9 mouse cellular contexts compared by ENCODE assay signal in genomic region chr2:3185335-3185734, GRCm38 (mm10).
DNase-seq lines count a peak whose midpoint lies in the region; ATAC-seq and TF ChIP-seq lines count a peak whose summit lies in the region.
"Had no signal": no experiment of that assay in that cellular context is flagged by ENCODE, and none has a peak within 500 bp of the region (broad histone marks: within the 10 kb centered on the region; RNA-seq: fewer than 3 reads in every experiment).

No protein-coding gene starts in this region.

- no peaks in the 10 kb centered on the region for H3K4me1 ChIP-seq in embryonic facial prominence, embryonic 14.5 days (ENCODE audit: control insufficient read depth, insufficient read depth, low read length)
- H3K4me1 ChIP-seq in embryonic facial prominence, embryonic 10.5 days = no peaks in the 10 kb centered on the region
- H3K4me1 ChIP-seq in liver, adult 2 months (ENCODE audit: control insufficient read depth, insufficient read depth, low read length) = peaks cover 5% of the 10 kb centered on the region; the same call in 1 of the 2 replicates
- H3K4me1 ChIP-seq in liver, embryonic 11.5 days (replicated peaks; ENCODE audit: control insufficient read depth, insufficient read depth, low read length) = no peaks in the 10 kb centered on the region

- H3K36me3 ChIP-seq in embryonic facial prominence, embryonic 14.5 days (ENCODE audit: control insufficient read depth, insufficient read depth, low read length) = peaks cover 14% of the 10 kb centered on the region; the same call in 1 of the 2 replicates
- H3K36me3 ChIP-seq in embryonic facial prominence, embryonic 10.5 days (replicated peaks) = peaks cover 39% of the 10 kb centered on the region
- H3K36me3 ChIP-seq in liver, adult 2 months (ENCODE audit: control insufficient read depth, insufficient read depth, low read length) = no peaks in the 10 kb centered on the region
- H3K36me3 ChIP-seq in liver, embryonic 11.5 days (ENCODE audit: control insufficient read depth, insufficient read depth, low read length) = peaks cover 2% of the 10 kb centered on the region; the same call in 1 of the 2 replicates

- no peak overlapping the region for H3K27ac ChIP-seq in embryonic facial prominence, embryonic 14.5 days (replicated peaks; ENCODE audit: low read depth, low read length)
- no peak overlapping the region for H3K27ac ChIP-seq in embryonic facial prominence, embryonic 10.5 days (replicated peaks)
- H3K27ac ChIP-seq in liver, adult 2 months (replicated peaks; ENCODE audit: insufficient read depth, low read depth, low read length) = no peak overlapping the region
- H3K27ac ChIP-seq in liver, embryonic 11.5 days (ENCODE audit: low read depth, low read length) = no peak overlapping the region
- H3K27ac ChIP-seq: heart, embryonic 15.5 days had no signal

- H3K4me2 ChIP-seq in embryonic facial prominence, embryonic 14.5 days (ENCODE audit: low read depth, low read length) = no peak overlapping the region
- H3K4me2 ChIP-seq in liver, embryonic 11.5 days = no peak overlapping the region
- H3K4me2 ChIP-seq: heart, embryonic 15.5 days had no signal

- peak; percentile 29 for DNase-seq in embryonic facial prominence, embryonic 14.5 days (ENCODE audit: low spot score)
- no peak for DNase-seq in embryonic facial prominence, embryonic 10.5 days (ENCODE audit: low spot score)
- DNase-seq in liver, adult 2 months (ENCODE audit: extremely low read depth, low read depth, low spot score) = no peak
- no peak for DNase-seq in liver, embryonic 11.5 days (ENCODE audit: low spot score)
- peak; percentile 47 for DNase-seq in lung, postnatal 14 days
- no peak for DNase-seq in thymus, postnatal 25 days
- no peak for DNase-seq in ovary, postnatal 36 days (ENCODE audit: low spot score)

- H3K9me3 ChIP-seq in embryonic facial prominence, embryonic 14.5 days (ENCODE audit: control insufficient read depth, low read length) = no peaks in the 10 kb centered on the region
- no peaks in the 10 kb centered on the region for H3K9me3 ChIP-seq in embryonic facial prominence, embryonic 10.5 days
- H3K9me3 ChIP-seq in liver, embryonic 11.5 days (ENCODE audit: control insufficient read depth, low read length) = no peaks in the 10 kb centered on the region
- H3K9me3 ChIP-seq: heart, embryonic 15.5 days had no signal

- no peak overlapping the region for H3K4me3 ChIP-seq in embryonic facial prominence, embryonic 14.5 days (ENCODE audit: low read depth, low read length)
- H3K4me3 ChIP-seq in embryonic facial prominence, embryonic 10.5 days = no peak overlapping the region
- no peak overlapping the region for H3K4me3 ChIP-seq in liver, adult 2 months (ENCODE audit: insufficient read depth, low read depth, low read length)
- H3K4me3 ChIP-seq in liver, embryonic 11.5 days (ENCODE audit: low read depth, low read length) = no peak overlapping the region
- H3K4me3 ChIP-seq: heart, embryonic 15.5 days had no signal

- no peak for ATAC-seq in embryonic facial prominence, embryonic 14.5 days (ENCODE audit: low read depth)
- ATAC-seq in liver, embryonic 11.5 days (replicated peaks; ENCODE audit: low FRiP score) = no peak; the same call in 1 of the 2 replicates
- peak; percentile 94 for ATAC-seq in granulocyte monocyte progenitor cell, adult 5-6 weeks (replicated peaks; ENCODE audit: poor library complexity, severe bottlenecking)

- 84% methylated on average over 5 of the region's 5 CpGs for WGBS in embryonic facial prominence, embryonic 14.5 days
- WGBS in embryonic facial prominence, embryonic 10.5 days = 82% methylated on average over 5 of the region's 5 CpGs
- WGBS in liver, adult 2 months = 85% methylated on average over 5 of the region's 5 CpGs
- 73% methylated on average over 5 of the region's 5 CpGs for WGBS in liver, embryonic 11.5 days

- peak; percentile 37; the same call in 1 of the 2 replicates for TF ChIP-seq CTCF in liver, adult 2 months (IDR thresholded peaks at IDR 0.05; ENCODE audit: low read depth, low read length)

- no peaks in the 10 kb centered on the region for H3K79me2 ChIP-seq in liver, adult 2 months (ENCODE audit: control insufficient read depth, insufficient read depth, low read length)

- no peak overlapping the region for H3K9ac ChIP-seq in embryonic facial prominence, embryonic 14.5 days (ENCODE audit: low read depth, low read length)
- no peak overlapping the region for H3K9ac ChIP-seq in liver, adult 2 months (ENCODE audit: low read depth, low read length)
- no peak overlapping the region for H3K9ac ChIP-seq in liver, embryonic 11.5 days (ENCODE audit: low read depth, low read length)
- H3K9ac ChIP-seq: heart, embryonic 15.5 days had no signal

- H3K27me3 ChIP-seq in embryonic facial prominence, embryonic 14.5 days (replicated peaks; ENCODE audit: control insufficient read depth, insufficient read depth, low read length) = no peaks in the 10 kb centered on the region
- H3K27me3 ChIP-seq in embryonic facial prominence, embryonic 10.5 days (replicated peaks; ENCODE audit: low read depth, poor library complexity, severe bottlenecking) = no peaks in the 10 kb centered on the region
- H3K27me3 ChIP-seq in liver, adult 2 months (ENCODE audit: control insufficient read depth, insufficient read depth, low read length) = no peaks in the 10 kb centered on the region
- no peaks in the 10 kb centered on the region for H3K27me3 ChIP-seq in liver, embryonic 11.5 days (replicated peaks; ENCODE audit: control insufficient read depth, insufficient read depth, low read length)
- H3K27me3 ChIP-seq: heart, embryonic 15.5 days had no signal

- no peak for TF ChIP-seq POLR2A in liver, adult 2 months (IDR thresholded peaks at IDR 0.05; ENCODE audit: extremely low read depth, insufficient read depth, low read length)

Comparison
In these comparisons a context has a peak if more than half of its experiments do, and no peak if none do; other contexts are left out.
1. DNase-seq: peak in embryonic facial prominence, embryonic 14.5 days (single experiment) and lung, postnatal 14 days (single experiment); none in embryonic facial prominence, embryonic 10.5 days (single experiment), liver, adult 2 months (single experiment), liver, embryonic 11.5 days (single experiment), thymus, postnatal 25 days (single experiment) and ovary, postnatal 36 days (single experiment).